Mouse (Mus musculus) liver, postnatal 0 days (tissue): Measurements from ENCODE around the gene Ovol2.

ENCODE experiments used
- CTCF ChIP-seq: sonication (generic); IDR thresholded peaks from 2 replicates; pipeline ENCODE4 v1.5.1; 2016; ENCODE audit warnings: antibody characterized with exemption, low read depth
- EP300 ChIP-seq: IDR thresholded peaks from 2 replicates; pipeline ENCODE4 v1.6.1; 2016; ENCODE audit warnings: antibody characterized with exemption, low read depth, mild to moderate bottlenecking

GRCm38 (mm10) chr2:144311372-144311771 is 20.6 kb downstream of the Ovol2 start:
- no peak for TF ChIP-seq EP300
- TF ChIP-seq CTCF, result no peak
